Mouse (Mus musculus) liver, embryonic 12.5 days (tissue): ENCODE data around the gene Primpol. TPM values are rescaled to one million over a fixed set of nuclear protein-coding genes. Genes with fewer than 3 reads are reported as not detected.

Experiments used
- ATAC-seq: fragments of 200-750 bp; cut with Nextera tagmentation; 2 replicates; pipeline ENCODE4 v1.8.0; 2017; ENCODE audit warnings: moderate number of reproducible peaks, mild to moderate bottlenecking, moderate library complexity
- H3K27ac ChIP-seq: fragments of 300-500 bp; sonication (generic); 2 replicates; pipeline ENCODE4 v1.5.1; 2016; ENCODE audit warnings: mild to moderate bottlenecking
- H3K27me3 ChIP-seq: fragments of 300-500 bp; sonication (generic); replicated peaks from 2 replicates; pipeline ENCODE4 v1.6.1; 2016; ENCODE audit warnings: mild to moderate bottlenecking, moderate library complexity
- H3K36me3 ChIP-seq: fragments of 300-500 bp; sonication (generic); 2 replicates; pipeline ENCODE4 v1.6.1; 2016; ENCODE audit warnings: mild to moderate bottlenecking, moderate library complexity
- H3K4me1 ChIP-seq: fragments of 300-500 bp; sonication (generic); 2 replicates; pipeline ENCODE4 v1.6.1; 2016
- H3K4me2 ChIP-seq: fragments of 300-500 bp; sonication (generic); 2 replicates; pipeline ENCODE4 v1.6.1; 2016; ENCODE audit warnings: mild to moderate bottlenecking, moderate library complexity
- H3K4me3 ChIP-seq: fragments of 300-500 bp; sonication (generic); 2 replicates; pipeline ENCODE4 v1.5.1; 2016; ENCODE audit warnings: mild to moderate bottlenecking, moderate library complexity
- H3K9ac ChIP-seq: fragments of 300-500 bp; sonication (generic); 2 replicates; pipeline ENCODE4 v1.6.1; 2016; ENCODE audit warnings: mild to moderate bottlenecking, moderate library complexity
- H3K9me3 ChIP-seq: fragments of 300-500 bp; sonication (generic); replicated peaks from 2 replicates; pipeline ENCODE4 v1.6.1; 2016; ENCODE audit warnings: mild to moderate bottlenecking, moderate library complexity
- WGBS: fragments of 180-500 bp; shearing (Covaris S2); methylation state at CpG from one replicate; pipeline ENCODE4 v1.1.7; 2016; ENCODE audit not compliant: insufficient replicate concordance; 5-methylcytosine and 5-hydroxymethylcytosine counted together
- polyA plus RNA-seq: library from polyadenylated mRNA; unstranded; fragments of >200 nt; fragmentation: Nextera tagmentation; extraction: Ambion mirVana; gene quantifications from 2 replicates; pipeline ENCODE4 v1.2.1, GENCODE M21; 2016

Primpol gene
- polyA plus RNA-seq, 1 experiment from 2014 or later = 13.1 TPM

DNA sequence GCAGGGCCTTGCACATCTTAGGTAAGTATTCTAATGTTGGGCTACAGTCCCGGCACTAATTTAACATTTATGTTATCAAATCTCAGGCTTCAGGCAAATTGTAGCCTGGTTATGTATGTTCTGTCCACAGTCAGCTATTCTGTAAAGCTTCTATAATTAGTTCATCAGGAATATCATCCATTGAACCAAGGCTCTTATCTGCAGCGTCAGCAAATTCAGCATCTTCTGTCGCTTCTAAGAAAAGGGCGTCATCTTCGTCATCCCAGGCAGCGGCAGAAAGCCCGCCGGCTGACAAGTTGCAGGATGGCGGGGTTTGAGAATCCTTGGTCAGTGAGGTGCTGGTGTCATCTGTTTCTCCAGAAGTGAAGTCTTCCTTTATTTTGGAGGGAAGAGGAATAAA, 38.2 kb downstream of the Primpol start:
- H3K27ac ChIP-seq = no peak overlapping the region
- no peak for ATAC-seq
- peaks cover 91% of the 10 kb centered on the region for H3K36me3 ChIP-seq
- WGBS = 82% methylated on average over 9 of the region's 9 CpGs
- H3K4me2 ChIP-seq = no peak overlapping the region
- H3K4me3 ChIP-seq = no peak overlapping the region
- H3K9me3 ChIP-seq = no peaks in the 10 kb centered on the region
- no peaks in the 10 kb centered on the region for H3K27me3 ChIP-seq
- no peak overlapping the region for H3K9ac ChIP-seq
- H3K4me1 ChIP-seq = peaks cover 12% of the 10 kb centered on the region; the same call in 1 of the 2 replicates

GRCm38 (mm10) chr8:46573964-46574363, 43.0 kb downstream of the Primpol start:
- H3K36me3 ChIP-seq = peaks cover 91% of the 10 kb centered on the region

GRCm38 (mm10) chr8:46573446-46573845, 43.6 kb downstream of the Primpol start:
- WGBS = 88% methylated on average over 2 of the region's 2 CpGs
- Histone ChIP-seq H3K36me3 (peaks cover 91% of the 10 kb centered on the region), H3K27me3 (no peaks in the 10 kb centered on the region), H3K4me2 (no peak overlapping the region), H3K9me3 (no peaks in the 10 kb centered on the region), H3K4me3 (no peak overlapping the region), H3K9ac (no peak overlapping the region), H3K27ac (no peak overlapping the region), H3K4me1 (peaks cover 14% of the 10 kb centered on the region; the same call in 1 of the 2 replicates)
- ATAC-seq = no peak

More at GRCm38 (mm10) chr8:46573964-46574363, 43.0 kb downstream of the Primpol start:
- Histone ChIP-seq H3K27me3 (no peaks in the 10 kb centered on the region), H3K27ac (no peak overlapping the region), H3K9me3 (no peaks in the 10 kb centered on the region), H3K9ac (no peak overlapping the region), H3K4me3 (no peak overlapping the region), H3K4me1 (peaks cover 14% of the 10 kb centered on the region; the same call in 1 of the 2 replicates), H3K4me2 (no peak overlapping the region)
- WGBS = 84% methylated on average over 2 of the region's 2 CpGs
- ATAC-seq = peak; percentile 24; the same call in 1 of the 2 replicates

DNA sequence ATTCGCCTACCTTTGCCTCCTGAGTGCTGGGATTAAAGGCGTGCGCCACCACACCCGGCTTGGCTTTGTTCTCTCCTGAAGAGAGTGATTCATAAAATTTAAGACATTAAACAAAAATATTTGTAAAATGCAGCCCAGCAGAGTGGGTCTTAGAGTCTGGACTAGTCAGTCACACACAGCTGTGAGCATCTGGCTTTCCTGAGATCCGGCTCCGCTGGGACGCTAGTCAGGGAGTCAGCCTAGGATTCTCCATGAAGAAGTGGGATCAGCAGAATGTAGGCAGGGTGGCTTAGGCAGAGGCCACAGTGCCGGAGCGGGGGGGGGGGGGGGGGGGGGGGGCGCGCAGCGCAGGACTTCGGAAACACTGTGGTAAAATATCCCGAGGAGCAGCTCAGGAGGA, 46.3 kb downstream of the Primpol start:
- Histone ChIP-seq H3K27me3 (no peaks in the 10 kb centered on the region), H3K27ac (no peak overlapping the region), H3K36me3 (peaks cover 92% of the 10 kb centered on the region), H3K4me3 (no peak overlapping the region), H3K9ac (no peak overlapping the region), H3K4me2 (no peak overlapping the region), H3K9me3 (no peaks in the 10 kb centered on the region), H3K4me1 (peaks cover 7% of the 10 kb centered on the region; the same call in 1 of the 2 replicates)
- WGBS = 93% methylated on average over 10 of the region's 14 CpGs
- 0 out of 2 replicates have a peak, but pooled peaks have one; percentile 14 for ATAC-seq

- H3K4me1 ChIP-seq = 0 out of 2 replicates have a peak, but pooled peaks cover 6% of the 10 kb centered on the region
- peaks cover 92% of the 10 kb centered on the region for H3K36me3 ChIP-seq
- 86% methylated on average over 19 of the region's 19 CpGs for WGBS
- H3K9me3 ChIP-seq = no peaks in the 10 kb centered on the region
- H3K9ac ChIP-seq = no peak overlapping the region
- no peak for ATAC-seq
- no peaks in the 10 kb centered on the region for H3K27me3 ChIP-seq
- H3K4me2 ChIP-seq = no peak overlapping the region
- no peak overlapping the region for H3K27ac ChIP-seq
- H3K4me3 ChIP-seq = no peak overlapping the region
Measured at GRCm38 (mm10) chr8:46569659-46570441, 47.2 kb downstream of the Primpol start.

DNA sequence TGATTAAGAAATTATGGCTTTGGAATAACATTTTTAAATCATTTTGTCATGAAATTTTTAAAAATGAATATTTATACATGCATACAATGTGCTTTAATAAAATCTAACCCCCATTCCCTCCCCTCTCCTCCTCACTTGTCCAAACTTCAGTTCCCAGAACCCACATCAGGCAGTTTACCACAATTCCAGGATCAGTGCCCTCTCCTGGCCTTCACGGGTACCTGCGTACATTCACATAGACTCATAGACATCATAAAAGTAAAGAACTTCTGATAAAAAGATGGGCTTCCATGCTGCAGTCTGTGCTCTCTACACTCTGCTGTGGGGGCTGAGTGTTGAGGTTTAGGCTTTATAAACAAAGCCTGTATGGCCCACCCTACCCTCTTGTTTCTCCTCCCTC, 48.1 kb downstream of the Primpol start:
- Histone ChIP-seq H3K4me2 (no peak overlapping the region), H3K4me1 (0 out of 2 replicates have a peak, but pooled peaks cover 2% of the 10 kb centered on the region), H3K9me3 (no peaks in the 10 kb centered on the region), H3K36me3 (peaks cover 91% of the 10 kb centered on the region), H3K9ac (no peak overlapping the region), H3K4me3 (no peak overlapping the region), H3K27ac (no peak overlapping the region), H3K27me3 (no peaks in the 10 kb centered on the region)
- WGBS = 79% methylated on average over 2 of the region's 2 CpGs
- ATAC-seq = no peak; the same call in 1 of the 2 replicates

- Histone ChIP-seq H3K4me2 (no peak overlapping the region), H3K36me3 (peaks cover 91% of the 10 kb centered on the region), H3K27ac (no peak overlapping the region), H3K9me3 (no peaks in the 10 kb centered on the region), H3K9ac (no peak overlapping the region), H3K4me1 (0 out of 2 replicates have a peak, but pooled peaks cover 2% of the 10 kb centered on the region), H3K4me3 (no peak overlapping the region), H3K27me3 (no peaks in the 10 kb centered on the region)
- no peak for ATAC-seq
- WGBS = 81% methylated on average over 8 of the region's 8 CpGs
Measured at GRCm38 (mm10) chr8:46567946-46568345, 49.1 kb downstream of the Primpol start.

DNA sequence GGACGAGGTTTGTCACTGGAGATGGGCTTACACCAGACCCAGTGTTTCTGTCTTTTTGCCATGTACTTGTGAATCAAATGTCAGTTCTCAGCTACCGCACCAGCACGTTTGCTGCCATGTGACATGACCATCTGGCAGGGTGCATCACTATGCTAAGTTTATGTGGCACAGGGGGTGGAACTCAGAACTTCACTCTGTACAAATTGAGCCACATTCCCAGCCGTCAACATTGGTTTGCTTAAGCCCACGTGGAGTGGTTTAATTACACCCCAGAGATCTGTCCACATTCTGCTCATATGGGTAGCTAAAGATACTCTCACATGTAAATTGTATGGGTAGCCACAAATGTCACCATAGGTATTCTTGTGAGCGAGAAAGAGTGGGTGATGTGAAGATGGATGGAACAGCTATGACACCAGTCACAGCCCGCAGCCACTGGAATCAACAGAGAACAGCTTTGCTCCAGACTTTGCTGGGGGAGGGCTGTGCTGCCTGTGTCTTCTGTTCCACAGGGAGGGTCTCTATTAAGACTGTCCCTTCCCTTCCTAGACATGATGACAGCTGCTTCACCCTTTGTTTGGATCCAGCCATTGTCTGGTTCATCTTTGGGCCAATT, 50.0 kb downstream of the Primpol start:
- Histone ChIP-seq H3K27me3 (no peaks in the 10 kb centered on the region), H3K4me3 (no peak overlapping the region), H3K27ac (no peak overlapping the region), H3K4me2 (no peak overlapping the region), H3K9me3 (no peaks in the 10 kb centered on the region), H3K9ac (no peak overlapping the region), H3K4me1 (0 out of 2 replicates have a peak, but pooled peaks cover 2% of the 10 kb centered on the region), H3K36me3 (peaks cover 91% of the 10 kb centered on the region)
- no peak for ATAC-seq
- 87% methylated on average over 7 of the region's 7 CpGs for WGBS

- no peak for ATAC-seq
- 87% methylated on average over 16 of the region's 16 CpGs for WGBS
- Histone ChIP-seq H3K4me1 (no peaks in the 10 kb centered on the region), H3K27me3 (no peaks in the 10 kb centered on the region), H3K9me3 (no peaks in the 10 kb centered on the region), H3K4me3 (no peak overlapping the region), H3K9ac (no peak overlapping the region), H3K36me3 (peaks cover 95% of the 10 kb centered on the region), H3K27ac (no peak overlapping the region), H3K4me2 (no peak overlapping the region)
Measured at GRCm38 (mm10) chr8:46562333-46562732, 54.7 kb downstream of the Primpol start.

- no peak overlapping the region for H3K9ac ChIP-seq
- no peak overlapping the region for H3K4me3 ChIP-seq
- H3K27ac ChIP-seq = no peak overlapping the region
- no peaks in the 10 kb centered on the region for H3K27me3 ChIP-seq
- no peak for ATAC-seq
- 40% methylated on average over 6 of the region's 6 CpGs for WGBS
- H3K36me3 ChIP-seq = peaks cover 95% of the 10 kb centered on the region
- H3K4me1 ChIP-seq = no peaks in the 10 kb centered on the region
- H3K4me2 ChIP-seq = no peak overlapping the region
- H3K9me3 ChIP-seq = no peaks in the 10 kb centered on the region
Measured at GRCm38 (mm10) chr8:46559428-46559827, 57.6 kb downstream of the Primpol start.

DNA sequence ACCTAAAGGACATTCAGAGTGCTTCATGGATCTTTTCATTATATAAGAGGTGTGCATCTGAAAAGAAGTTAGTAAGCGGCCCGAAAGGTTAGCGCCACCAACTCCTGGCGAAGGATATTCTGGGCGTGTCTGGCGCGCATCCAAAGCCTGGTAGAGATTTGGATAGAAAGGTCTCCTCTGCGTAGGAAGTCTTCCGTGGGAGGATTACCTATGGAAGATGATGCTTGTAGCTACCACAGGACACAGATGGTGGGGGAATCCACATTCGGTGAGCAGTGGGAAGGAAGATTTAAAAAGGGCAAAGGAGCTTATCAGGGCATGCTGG, 64.6 kb downstream of the Primpol start:
- no peak for ATAC-seq
- Histone ChIP-seq H3K27ac (peak overlapping the region; percentile 87), H3K36me3 (peaks cover 31% of the 10 kb centered on the region), H3K4me1 (peaks cover 45% of the 10 kb centered on the region), H3K27me3 (no peaks in the 10 kb centered on the region), H3K9me3 (no peaks in the 10 kb centered on the region), H3K4me3 (peak overlapping the region; percentile 78), H3K4me2 (peak overlapping the region; percentile 75), H3K9ac (peak overlapping the region; percentile 74)
- 3% methylated on average over 10 of the region's 10 CpGs for WGBS
